Mouse (Mus musculus) right cerebral cortex, postnatal 10 days (tissue): ENCODE data around the gene Tmbim7.
A peak's percentile ranks its signal among the peaks of the same experiment; 100 is the strongest.

Experiments
- DNase-seq, 2 experiments: peaks; one replicate each; pipeline ENCODE4 v3.0.0; 2021; ENCODE audit warnings: low spot score in 2 of 2

The Tmbim7 gene

DNA sequence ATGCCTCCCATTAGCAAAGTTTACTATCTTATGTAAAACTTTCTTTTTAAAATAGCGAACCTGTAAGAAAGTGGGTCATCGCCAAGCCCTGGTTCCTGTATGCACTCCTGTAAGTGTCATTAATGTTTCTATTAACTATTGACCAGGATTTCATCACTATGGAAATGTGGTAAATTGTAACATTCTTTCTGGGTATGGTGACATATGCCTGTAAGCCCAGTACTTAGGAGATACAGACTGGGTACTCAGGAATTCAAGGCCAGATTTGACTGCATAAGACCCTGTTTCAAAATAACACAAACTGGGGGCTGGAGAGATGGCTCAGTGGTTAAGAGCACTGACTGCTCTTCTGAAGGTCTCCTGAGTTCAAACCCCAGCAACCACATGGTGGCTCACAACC is 14.2 kb downstream of the Tmbim7 start:
- no peak for DNase-seq

DNA sequence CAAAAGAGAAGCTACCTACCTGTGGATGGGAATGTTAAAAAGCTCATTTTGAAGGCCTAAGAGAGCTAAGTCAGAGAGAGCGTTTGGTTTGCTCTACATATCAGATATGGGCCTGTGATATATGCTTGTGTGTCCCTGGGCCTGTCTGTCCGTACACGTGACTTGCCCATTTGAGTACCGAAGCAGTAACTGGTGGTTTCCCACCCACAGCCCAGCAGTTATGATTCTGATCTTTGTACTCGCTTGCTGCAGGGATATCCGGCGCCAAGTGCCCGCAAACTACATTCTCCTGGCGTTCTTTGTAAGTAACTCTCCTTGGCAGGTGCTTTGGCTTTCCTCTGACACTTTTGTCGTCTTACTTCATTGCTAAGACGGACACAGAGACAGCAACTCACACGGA is 15.6 kb downstream of the Tmbim7 start:
- DNase-seq, result no peak

DNA sequence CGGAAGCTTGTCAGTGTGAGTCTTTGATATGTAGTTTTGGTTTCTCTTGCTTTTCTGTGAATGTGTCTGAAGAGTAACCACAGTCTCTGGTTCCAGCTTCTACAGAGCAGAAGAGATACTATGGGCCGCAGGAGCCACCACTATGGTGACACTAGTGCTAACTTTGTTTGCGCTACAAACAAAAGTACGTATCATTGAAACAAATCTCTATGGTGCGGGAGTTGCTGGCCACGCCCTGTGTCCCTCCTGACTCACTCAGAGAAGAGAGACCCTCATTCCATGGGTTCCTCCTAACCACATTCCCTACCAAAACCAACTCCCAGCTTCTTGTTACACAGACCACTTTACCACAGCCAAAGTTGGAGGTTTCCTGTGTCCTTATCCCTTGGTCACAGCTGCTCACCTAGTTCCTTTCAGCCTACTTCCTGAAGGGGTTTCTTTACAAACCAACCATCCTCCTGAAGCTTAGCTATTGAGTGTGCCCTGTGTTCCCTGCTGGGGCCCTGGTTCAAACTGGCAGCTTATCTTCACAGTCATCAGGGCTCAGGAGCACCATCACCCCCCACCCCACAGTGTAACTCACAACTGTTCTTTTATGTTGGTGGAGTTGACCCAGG is 19.1 kb downstream of the Tmbim7 start:
- DNase-seq, result no peak

DNA sequence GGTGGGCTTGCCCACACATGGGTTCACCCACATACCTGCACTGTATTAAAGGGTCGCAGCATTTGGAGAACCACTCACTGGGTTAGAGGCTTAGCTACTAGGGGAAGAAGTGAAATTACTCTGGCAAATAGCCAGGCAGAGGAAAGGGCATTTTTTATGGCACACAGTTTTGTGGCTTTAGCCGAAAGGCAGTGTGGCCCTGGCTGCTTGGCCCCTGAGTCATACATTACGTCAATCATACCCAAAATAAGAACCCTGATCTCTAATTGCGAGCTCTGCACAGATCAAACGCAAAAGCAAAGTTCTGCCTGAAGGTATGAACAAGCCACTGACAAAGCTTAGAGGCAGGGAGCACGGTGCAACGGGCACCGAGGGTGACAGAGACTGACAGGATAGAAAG is 37.3 kb downstream of the Tmbim7 start:
- DNase-seq, result no peak

DNA sequence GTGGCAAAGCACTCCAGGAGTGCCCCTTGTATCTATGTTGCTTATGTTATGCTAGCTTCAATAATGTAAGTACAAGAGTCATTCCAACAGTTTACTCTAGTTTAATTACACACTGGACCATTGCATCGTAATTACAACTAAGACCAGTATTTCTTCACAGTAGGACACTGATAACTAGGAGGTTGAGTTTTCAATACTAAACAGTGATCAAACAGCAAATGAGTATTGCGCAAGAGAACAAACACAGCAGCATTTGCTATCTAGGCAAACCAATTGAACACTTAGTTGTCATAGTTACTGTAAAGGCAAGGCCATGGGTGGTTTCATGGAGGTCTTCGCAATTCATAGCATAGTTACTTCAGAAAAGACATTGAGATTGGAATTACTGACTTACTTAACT is 40.3 kb downstream of the Tmbim7 start:
- no peak for DNase-seq

DNA sequence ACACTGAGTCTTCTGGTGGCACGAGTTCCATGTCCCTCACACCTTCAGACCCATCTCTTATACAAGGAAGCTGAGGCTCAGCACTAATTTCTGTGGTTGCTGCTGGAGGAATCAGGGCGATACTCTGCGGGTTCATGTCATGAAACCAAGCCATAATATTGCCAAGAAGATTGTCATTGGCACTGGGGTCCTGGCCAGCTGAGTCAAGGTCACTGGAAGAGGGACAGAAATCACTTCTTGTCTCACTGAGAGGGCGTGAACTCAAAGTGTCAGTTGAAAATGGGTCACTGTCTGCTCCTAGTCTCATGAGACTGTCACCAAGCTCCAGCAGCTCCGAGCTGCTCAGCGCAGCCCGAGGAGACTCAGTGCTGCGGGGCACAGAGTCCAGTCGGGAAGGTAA is 42.0 kb downstream of the Tmbim7 start:
- DNase-seq, result no peak

DNA sequence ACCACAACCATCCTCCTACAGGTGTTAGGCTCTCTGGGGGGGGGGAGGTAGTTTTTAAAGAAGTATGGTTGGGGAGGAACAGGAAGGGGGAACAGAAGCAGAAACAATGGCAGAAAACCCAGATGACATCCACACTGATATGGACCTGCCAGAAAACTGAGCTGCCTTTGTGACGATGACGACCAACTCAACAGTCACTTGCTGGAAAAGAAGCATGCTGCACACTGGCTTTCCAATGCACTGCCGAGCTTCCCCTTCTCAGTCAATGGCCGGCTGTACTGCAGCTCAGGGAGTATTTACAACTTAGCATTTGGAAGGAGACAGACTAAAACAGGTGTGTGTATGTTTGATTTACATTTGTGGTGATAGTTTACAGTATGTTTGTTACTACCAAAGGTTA is 44.2 kb downstream of the Tmbim7 start:
- DNase-seq, result peak in 1 of 2 experiments; percentile 19

DNA sequence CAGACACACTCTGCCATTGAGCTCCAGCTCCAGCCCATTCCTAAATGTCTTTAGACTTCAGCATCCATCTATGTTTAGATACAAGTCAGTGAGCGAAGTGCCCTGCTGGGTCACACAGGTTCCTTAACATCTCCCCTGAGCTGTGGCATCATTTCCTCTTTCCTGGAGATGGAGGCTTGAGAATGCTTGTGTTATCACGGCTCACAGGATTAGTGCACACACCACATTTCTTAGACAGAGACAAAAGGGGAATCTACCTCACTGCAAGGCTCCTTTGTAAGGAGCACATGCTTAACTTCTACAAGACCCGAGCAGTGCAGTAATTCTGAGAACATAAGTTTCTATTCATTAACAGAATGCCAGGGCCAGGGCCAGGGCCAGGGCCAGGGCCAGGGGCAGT is 45.0 kb downstream of the Tmbim7 start:
- DNase-seq, result peak in 1 of 2 experiments; percentile 13

DNA sequence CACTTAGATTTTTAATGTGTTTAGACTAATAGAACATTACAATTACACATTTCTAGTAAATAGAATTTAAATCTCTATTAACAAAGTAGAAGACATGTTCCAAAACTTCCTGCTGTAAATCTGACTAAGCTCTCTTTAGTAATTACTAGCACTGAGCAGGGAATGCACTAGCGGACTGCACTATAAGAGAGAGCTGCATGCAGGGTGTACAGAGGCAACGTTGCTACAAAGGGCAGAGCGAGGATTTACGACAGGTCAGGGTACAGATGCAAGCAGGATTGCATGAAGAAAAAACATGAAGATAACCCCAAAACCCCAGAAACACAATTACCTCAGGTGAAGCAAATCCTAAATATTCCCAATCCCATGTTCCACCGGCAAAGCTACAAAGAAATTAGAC is 49.0 kb downstream of the Tmbim7 start:
- DNase-seq, result no peak

DNA sequence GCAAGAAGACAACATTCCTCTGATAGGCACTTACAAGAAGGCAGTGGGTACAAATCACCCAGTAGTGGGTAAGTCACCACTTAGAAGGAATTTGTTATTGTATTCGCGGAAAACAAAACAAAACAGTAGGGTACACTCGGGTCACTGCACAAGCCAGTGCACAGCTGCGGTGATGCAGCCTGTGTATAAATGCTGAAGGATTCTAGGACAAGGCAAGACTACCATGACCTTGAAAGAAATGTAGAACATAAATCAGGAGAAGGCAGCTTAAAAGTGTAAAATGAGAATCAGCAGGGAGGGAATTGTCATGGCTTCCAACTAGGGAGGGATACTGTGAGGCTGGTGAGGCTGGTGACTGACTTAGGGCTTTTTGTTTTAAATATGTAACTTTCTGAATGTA is 51.2 kb downstream of the Tmbim7 start:
- no peak for DNase-seq

DNA sequence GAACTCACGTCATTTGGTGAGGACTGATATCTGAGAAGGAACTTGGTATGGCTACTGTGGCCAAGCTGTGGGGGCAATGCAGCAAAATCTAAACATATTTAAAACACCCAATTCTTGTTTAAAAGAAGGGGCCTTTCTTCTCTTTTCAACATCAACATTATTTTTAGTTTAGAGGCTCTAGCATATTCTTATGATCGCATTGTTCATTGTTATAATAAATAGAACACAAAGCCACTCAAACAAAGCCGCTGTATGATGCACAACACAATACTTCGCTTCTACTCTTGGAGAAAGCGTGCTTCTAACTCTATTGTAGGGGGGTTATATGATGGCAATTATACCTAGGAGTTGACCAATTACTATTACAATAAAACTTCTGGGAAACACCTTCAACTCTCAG is 64.8 kb downstream of the Tmbim7 start:
- DNase-seq, result no peak

DNA sequence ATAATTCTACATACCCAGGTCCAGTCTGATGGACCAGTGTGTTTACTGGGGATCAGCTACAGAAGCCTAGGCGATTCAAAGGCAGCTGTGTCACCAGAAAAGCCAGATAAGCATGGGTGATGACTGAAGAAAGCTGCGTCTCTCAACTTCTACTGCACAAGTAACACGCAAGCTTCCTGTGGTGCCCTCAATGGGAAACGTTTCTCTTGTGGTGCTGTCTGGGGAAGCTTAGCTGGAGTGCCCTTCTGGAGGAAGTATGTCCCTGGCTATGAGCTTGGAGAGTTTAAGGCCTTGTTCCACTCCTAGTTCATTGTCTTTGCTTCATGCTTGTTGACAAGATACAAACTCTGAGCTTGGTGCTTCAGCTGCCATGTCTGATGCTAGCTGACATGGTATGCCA is 68.4 kb downstream of the Tmbim7 start:
- DNase-seq, result no peak

DNA sequence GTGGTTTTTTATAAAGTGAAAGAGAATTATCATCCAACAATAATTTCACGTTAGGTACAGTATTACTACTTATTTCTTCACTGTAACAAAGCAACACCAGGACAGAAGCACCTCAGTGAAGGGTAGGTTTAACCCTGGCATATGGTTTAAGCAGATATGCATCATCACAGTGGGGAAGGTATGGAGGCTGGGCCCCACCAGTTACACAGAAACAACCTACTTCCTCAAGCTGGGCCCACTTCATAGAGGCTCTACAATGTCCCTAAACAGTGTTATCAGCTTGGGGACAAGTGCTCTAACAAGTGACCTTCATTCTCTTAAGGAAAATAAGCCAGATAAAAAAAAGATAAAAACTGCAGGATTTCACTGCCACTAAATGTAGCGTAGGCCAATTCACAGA is 71.9 kb downstream of the Tmbim7 start:
- no peak for DNase-seq

DNA sequence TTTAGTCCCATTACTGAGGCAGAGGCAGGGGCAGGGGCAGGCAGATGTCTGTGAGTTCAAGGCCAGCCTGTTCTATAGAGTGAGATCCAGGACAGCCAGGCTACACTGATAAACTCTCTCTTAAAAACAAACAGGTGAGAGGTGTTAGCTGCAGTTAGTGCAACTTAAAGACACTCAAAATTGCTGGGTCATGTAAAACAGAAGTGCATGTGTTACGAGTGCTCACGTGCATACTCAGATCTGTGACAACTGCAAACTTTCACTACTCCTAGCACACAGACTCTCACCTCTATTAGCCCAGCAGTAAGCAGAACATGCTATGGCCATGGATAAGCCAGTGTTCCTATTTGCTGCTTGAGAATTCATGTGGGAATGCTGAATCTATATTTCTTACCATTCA is 72.4 kb downstream of the Tmbim7 start:
- no peak for DNase-seq

DNA sequence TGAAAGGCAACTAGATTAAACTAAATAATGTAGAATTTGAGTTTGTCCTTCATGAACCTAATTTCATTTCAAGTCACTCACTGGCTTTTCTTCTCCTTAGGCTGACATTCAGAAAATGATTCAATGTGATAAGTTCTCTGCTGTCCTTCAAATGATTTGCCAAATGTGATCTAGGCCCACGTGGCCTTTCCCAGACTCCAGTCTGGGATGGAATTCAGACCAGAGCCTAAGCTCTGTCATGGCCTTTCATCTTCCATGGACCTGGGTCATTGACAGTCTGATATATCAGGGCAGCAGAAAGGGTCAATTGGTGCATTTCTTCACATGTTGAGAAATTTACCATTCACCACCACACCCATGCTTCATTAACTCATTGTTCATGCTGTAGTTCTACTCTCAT is 74.5 kb downstream of the Tmbim7 start:
- no peak for DNase-seq

DNA sequence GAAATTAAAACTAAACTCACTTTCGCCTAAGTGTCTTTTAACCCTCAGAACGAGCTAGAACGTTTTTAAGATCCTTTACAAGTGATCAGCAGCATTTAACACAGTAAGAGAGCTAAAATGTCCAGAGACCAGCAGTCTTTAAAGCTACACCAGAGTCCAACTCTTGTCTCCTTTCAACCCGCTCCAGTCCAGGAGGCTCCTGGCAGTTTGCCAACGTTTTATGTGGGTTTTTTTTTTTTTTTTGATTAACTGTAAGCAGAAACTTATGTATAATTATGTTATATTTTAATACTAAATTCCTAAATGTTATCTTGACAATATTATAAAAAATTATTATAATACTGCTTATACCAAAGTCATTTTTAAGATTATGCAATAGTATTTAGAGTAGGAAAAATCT is 77.8 kb downstream of the Tmbim7 start:
- DNase-seq, result no peak
